Mouse (Mus musculus) cerebellum, adult 18-20 months (tissue): ENCODE results near the gene Phf3.
"Not testable (repeated sequence)": the region's sequence is repeated elsewhere in the genome, so short reads cannot be mapped to it uniquely, and the experiment has no call there.

Experiments
- DNase-seq, 2 experiments: peaks; one replicate each; pipeline ENCODE4 v3.0.0; 2021

The Phf3 gene

DNA sequence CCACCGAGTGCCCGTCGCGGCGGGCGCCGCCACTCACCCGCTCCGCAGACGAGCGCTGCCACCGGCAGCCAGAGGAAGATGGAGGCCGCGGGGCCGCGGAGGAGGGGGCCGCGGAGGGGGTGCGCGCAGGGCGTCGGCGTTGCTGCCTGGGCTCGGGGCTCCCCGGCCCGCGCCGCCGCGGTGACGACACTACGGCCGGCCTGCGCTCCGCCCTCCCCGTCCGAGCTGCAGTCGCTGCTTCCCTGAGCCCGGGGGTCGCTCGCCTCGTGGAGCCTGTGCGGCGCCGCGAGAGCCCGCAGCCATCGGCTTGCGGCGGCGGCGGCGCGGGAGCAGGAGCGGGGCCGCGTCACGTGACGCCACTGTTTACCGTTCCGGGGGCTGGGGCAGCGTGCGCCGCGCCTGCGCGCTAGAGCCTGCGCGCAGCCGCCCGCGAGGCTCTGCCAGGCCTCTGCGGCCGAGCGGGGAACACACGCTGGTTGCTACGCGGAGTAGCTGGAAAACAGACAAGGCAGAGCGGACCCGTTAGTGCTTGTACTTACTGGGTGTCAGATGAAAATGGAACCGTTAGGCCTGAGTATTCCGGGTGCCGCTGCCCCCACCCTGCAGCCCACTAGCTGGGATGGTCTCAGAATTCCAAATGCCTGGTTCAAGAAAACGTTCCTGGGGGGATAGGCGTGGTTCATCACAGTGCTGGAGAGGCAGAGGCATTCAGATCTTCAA lies at the start of gene Phf3:
Phf3 (minus strand) TSS at position 381 of the 720 bp plus-strand sequence.
- peak; percentile 85 to 92 for DNase-seq

GRCm38 (mm10) chr1:30922237-30922636 lies 48.5 kb upstream of the Phf3 start:
- no peak for DNase-seq

- no peak for DNase-seq
Observed at GRCm38 (mm10) chr1:30921252-30921651, 47.5 kb upstream of the Phf3 start.

- DNase-seq: peak; percentile 8 to 17
Observed at GRCm38 (mm10) chr1:30920620-30921177, 47.0 kb upstream of the Phf3 start.

GRCm38 (mm10) chr1:30910172-30910571 lies 36.5 kb upstream of the Phf3 start:
- DNase-seq: no peak

DNA sequence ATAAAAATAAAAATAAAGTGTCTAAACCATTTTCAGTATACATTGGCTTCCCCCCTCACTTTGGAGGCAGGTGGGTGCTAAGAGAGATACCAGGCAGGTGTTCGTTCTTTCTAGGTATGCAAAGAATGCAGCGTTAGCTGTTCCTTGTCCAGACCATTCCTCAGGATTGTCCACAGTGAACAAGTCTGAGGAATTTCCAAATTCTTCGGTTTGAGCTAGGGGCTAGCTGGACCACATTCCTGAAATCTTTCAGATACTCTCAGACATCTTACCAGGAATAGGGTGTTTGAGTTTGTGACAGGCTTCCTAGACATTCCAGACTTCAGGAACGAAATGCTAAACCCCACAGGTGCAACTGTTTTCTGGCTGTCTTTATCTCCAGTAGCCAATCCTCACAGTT lies 35.1 kb upstream of the Phf3 start:
- no peak for DNase-seq

- no peak for DNase-seq
Observed at GRCm38 (mm10) chr1:30903480-30904218, 29.9 kb upstream of the Phf3 start.

GRCm38 (mm10) chr1:30898691-30899090 lies 25.0 kb upstream of the Phf3 start:
- DNase-seq: no peak

DNA sequence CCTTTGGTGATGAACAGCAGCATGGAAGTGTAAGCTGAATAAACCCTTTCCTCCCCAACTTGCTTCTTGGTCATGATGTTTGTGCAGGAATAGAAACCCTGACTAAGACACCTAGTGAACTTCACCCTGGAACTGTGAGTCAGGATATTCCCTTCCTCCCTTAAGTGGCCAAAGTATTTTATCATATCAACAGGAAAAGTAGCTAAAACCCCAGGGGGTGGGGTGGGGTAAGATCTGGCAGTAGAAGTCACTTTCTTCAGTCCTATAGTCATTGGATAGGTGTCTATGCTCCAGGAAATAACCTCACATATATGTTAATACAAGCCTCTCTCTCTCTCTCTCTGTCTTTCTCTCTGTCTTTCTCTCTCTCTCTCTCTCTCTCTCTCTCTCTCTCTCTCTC lies 21.6 kb upstream of the Phf3 start:
- DNase-seq: not testable (repeated sequence)

DNA sequence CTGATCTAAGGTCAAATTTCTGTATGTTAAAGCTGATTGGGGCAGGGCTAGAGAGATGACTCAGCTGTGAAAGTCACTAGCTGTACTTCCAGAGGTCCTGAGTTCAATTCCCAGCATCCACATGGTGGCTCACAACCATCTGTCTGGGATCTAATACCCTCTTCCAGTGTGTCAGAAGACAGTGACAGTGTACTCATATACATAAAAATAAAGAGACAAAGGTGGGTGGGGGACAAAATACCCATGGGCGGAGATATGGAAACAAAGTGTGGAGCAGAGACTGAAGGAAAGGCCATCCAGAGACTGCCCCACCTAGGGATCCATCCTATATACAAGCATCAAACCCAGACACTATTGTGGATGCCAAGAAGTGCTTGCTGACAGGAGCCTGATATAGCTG lies 10.1 kb upstream of the Phf3 start:
- not testable (repeated sequence) for DNase-seq

- DNase-seq: no peak
Observed at GRCm38 (mm10) chr1:30875746-30876145, 2.0 kb upstream of the Phf3 start.

GRCm38 (mm10) chr1:30874261-30875131 lies 775 bp upstream of the Phf3 start:
- no peak for DNase-seq

DNA sequence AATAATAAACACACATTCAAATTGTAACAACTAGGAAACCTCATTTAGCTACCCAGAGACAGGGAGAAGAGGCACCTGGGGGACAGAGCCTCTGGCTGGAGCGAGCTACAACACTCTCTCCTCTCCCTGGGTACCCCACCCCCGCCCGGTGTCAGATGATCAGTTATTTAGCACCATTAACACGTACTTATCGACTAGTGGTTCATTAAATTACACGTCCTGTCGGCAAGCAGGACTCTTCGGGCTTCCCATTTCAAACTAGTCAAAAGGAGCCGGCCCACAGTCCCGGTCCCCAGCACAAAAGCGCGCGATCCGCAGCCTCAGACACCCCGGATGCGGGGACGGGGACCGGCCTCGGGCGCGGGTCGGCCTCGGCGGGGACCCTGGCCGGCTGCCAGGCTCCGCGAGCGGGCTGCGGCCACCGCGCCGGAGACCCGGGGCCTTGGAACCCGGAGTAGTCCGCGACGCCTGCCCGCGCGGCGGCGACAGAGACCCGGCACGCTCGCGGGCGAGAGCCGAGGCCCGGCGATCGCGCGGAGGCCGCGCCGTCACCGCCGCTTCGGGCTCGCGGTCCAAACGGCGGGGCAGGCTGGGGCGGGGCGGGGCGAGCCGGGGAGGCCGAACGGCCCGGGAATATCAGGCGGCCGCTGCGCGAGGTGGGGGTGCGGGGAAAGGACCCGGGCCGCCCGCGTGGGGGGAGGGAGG lies 733 bp downstream of the Phf3 start:
- DNase-seq: peak; percentile 35 to 79

- no peak for DNase-seq
Observed at GRCm38 (mm10) chr1:30867786-30868185, 5.9 kb downstream of the Phf3 start.

DNA sequence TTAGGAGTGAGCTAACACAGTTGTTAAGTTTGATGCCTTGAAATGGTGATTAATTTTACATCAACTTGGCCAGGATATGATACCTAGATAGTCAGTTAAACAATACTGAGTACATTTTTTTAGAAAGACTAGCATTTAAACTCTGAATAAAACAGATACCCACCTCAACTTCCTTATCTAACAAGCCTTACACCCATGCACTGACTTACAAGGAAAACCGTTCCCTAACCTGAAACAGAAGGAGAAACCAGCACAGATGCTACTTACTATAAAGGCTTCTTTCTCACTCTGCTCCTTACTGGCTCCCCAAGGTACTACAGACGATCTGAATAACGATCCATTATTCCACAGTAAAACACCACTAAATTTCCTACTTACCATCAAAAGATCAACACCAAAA lies 21.2 kb downstream of the Phf3 start:
- DNase-seq: no peak

DNA sequence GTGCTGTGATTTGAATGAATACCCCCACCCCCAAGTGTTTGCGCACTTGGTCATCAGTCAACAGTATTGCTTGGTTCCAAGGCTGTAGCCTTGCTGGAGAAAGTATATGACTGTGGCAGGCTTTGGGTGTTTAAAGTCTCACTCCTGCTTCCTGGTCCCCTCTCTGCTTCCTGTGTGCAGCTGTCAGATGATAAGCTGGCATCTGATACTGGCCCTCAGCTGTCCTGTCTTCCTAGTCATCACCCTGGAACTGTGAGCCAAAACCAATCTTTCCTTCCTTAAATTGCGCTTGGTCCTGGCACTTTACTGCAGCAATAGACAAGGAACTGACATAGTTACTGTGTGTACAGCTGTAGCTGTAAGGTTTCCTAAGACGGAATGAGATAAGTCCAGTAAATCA lies 21.8 kb downstream of the Phf3 start:
- DNase-seq: no peak

DNA sequence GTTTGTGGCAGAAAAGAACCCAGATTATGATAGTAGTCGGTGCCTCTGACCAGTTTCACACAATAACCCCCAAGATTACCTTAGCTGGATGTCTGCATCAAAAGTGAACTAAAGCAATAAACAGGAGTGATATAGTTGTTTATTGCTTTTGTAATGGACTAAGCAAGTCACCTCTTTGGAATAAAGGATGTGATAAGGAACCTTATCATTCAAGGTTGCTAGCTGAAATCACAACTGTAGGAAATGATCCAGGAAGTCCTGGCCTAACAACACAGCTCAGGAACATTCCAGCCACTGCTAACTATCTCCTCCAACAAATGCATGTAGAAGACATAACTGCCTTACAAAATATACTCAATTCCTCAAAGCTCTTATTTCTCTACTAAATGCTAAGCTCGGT lies 22.8 kb downstream of the Phf3 start:
- no peak for DNase-seq

GRCm38 (mm10) chr1:30849955-30850354 lies 23.8 kb downstream of the Phf3 start:
- no peak for DNase-seq

GRCm38 (mm10) chr1:30847706-30848105 lies 26.0 kb downstream of the Phf3 start:
- DNase-seq: no peak

DNA sequence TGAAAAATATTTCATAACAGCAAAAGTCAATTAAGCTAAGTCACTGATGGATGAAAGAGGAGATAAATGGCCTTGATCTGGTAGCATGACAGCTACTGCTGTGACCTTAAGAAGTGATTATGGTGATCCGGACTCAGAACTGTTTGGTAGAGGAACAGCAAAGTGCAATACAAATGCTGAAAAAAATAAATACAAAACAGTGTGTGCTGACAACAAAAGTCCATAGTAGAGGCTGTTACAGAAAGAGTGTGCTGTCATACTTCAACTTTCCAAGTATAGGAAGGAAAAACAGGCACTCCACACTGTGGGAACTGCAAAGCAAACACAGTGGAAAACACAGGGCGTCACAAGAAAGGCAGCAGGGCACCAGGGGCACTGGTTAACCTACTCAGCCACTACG lies 34.1 kb downstream of the Phf3 start:
- DNase-seq: no peak

DNA sequence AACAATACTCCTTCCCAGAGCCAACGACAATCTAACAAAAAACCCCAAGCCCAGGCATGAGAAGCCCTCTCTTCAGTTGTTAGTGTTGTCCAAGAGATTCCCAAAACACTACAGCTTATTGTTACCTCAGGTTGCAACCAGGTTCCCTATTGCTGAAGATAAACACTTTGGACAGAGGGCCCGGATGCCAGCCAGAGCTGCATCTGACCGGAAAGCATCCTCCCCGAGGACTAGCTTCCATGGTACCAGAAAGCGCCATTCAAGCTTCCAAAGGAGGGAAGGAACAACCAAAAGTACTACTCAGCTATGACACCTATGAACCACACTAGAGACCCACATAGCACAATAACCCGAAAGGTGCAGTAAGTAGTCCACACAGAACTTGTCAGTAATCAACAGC lies 38.2 kb downstream of the Phf3 start:
- DNase-seq: no peak

DNA sequence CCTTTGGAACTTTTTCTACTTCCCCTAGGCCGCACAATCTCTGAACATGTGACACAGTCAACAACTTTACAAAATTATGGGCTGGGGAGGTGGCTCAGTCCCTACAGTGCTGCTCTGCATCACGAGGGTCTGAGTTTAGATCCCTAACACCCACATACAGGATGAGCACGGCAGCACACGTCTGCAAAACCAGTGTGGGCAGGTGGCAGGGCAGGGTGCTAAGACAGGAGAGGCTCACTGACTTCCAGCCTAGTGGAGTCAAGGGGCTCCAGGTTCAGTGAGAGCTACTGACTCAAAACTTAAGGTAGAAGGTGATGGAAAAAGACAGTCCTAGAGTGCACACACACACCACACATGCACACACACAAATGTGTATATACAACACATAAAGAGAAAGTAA lies 40.9 kb downstream of the Phf3 start:
- DNase-seq: no peak

DNA sequence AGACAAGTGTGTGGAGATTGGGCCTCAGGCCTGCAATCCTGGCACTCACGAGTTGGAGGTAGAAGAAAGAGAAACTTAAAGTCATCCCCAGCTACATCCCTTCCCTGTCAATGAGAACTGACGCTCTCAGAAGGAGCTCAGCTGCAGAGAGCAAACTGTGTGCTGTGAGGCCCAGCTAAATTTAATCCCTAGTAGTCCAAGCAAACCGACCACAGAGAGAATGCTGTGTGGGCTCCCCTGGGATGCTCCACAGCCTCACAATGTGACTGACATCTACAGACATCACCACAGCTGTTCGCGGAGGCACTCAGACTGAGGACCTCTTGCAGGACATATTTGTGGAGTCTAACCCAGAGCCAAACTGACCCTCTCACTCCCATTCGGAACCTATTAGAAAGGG lies 54.3 kb downstream of the Phf3 start:
- no peak for DNase-seq
